ENCODE assay signal across 32 mouse cellular contexts in the genomic region with DNA sequence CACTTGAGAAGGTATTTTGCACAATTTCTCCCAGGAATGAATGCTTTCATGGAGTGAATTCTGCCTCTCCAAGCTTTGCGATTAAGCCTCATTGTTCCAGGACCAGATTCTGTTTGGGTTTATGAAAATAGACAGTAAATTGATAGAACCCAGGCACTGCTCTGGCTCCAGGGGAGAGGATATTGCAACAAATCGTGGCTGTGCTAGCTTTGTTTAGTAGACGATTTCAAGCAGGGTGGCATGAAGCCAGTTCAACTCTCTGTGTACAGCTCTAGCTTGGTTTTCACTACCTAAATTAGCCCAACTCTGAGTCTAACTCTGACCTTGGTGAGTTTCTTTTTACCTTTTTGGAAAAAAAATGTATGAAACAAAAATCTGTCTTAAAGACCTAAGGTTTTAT. TPM values are rescaled to one million over a fixed set of nuclear protein-coding genes. Genes with fewer than 3 reads are reported as not detected.
DNase-seq lines count a peak whose midpoint lies in the region; ATAC-seq and TF ChIP-seq lines count a peak whose summit lies in the region.
"Had no signal": no experiment of that assay in that cellular context is flagged by ENCODE, and none has a peak within 500 bp of the region (broad histone marks: within the 10 kb centered on the region; RNA-seq: fewer than 3 reads in every experiment).

No protein-coding gene starts in this region.

- no peaks in the 10 kb centered on the region for H3K36me3 ChIP-seq in intestine, embryonic 14.5 days (ENCODE audit: control insufficient read depth, insufficient read depth, low read length)
- H3K36me3 ChIP-seq in intestine, postnatal 0 days (ENCODE audit: control insufficient read depth, insufficient read depth), result no peaks in the 10 kb centered on the region
- H3K36me3 ChIP-seq in intestine, embryonic 16.5 days (ENCODE audit: control insufficient read depth, insufficient read depth, low read length), result no peaks in the 10 kb centered on the region
- H3K36me3 ChIP-seq: embryonic facial prominence, embryonic 12.5 days; embryonic facial prominence, embryonic 15.5 days; forebrain, embryonic 10.5 days; forebrain, embryonic 12.5 days; G1E had no signal

- H3K4me2 ChIP-seq in intestine, embryonic 14.5 days (ENCODE audit: low read length), result no peak overlapping the region
- no peak overlapping the region for H3K4me2 ChIP-seq in intestine, postnatal 0 days (replicated peaks; ENCODE audit: low read depth)
- H3K4me2 ChIP-seq in intestine, embryonic 16.5 days (ENCODE audit: low read depth, low read length), result no peak overlapping the region
- H3K4me2 ChIP-seq: embryonic facial prominence, embryonic 12.5 days; embryonic facial prominence, embryonic 15.5 days; forebrain, embryonic 12.5 days had no signal

- 0 out of 2 replicates have a peak, but pooled peaks have one; percentile 27 for ATAC-seq in intestine, embryonic 14.5 days (replicated peaks; ENCODE audit: low FRiP score, low TSS enrichment, low read depth)
- ATAC-seq in intestine, postnatal 0 days, result no peak
- 0 out of 2 replicates have a peak, but pooled peaks have one; percentile 42 for ATAC-seq in intestine, embryonic 16.5 days
- ATAC-seq: activated CD4-positive, CD25-positive, alpha-beta regulatory T cell, adult 4 months; CD4-positive, CD25-positive, alpha-beta regulatory T cell, adult 4 months; forebrain, embryonic 14.5 days; forebrain, embryonic 16.5 days; Patski had no signal

- TF ChIP-seq CTCF in intestine, postnatal 0 days (IDR thresholded peaks at IDR 0.05; ENCODE audit: low read depth), result no peak
- TF ChIP-seq CTCF in layer of hippocampus, adult 2 months (conservative IDR thresholded peaks at IDR 0.05), result no peak

- H3K9ac ChIP-seq in intestine, embryonic 14.5 days (ENCODE audit: low read length), result no peak overlapping the region
- H3K9ac ChIP-seq in intestine, postnatal 0 days (ENCODE audit: low read depth, low read length), result no peak overlapping the region
- H3K9ac ChIP-seq in intestine, embryonic 16.5 days (ENCODE audit: low read depth, low read length), result no peak overlapping the region
- H3K9ac ChIP-seq: embryonic facial prominence, embryonic 12.5 days; embryonic facial prominence, embryonic 15.5 days; forebrain, embryonic 12.5 days had no signal

- no peaks in the 10 kb centered on the region for H3K27me3 ChIP-seq in intestine, embryonic 14.5 days (replicated peaks; ENCODE audit: control insufficient read depth, insufficient read depth, low read length)
- no peaks in the 10 kb centered on the region for H3K27me3 ChIP-seq in intestine, postnatal 0 days (replicated peaks; ENCODE audit: control insufficient read depth, insufficient read depth, low read length)
- no peaks in the 10 kb centered on the region for H3K27me3 ChIP-seq in intestine, embryonic 16.5 days (replicated peaks; ENCODE audit: control insufficient read depth, insufficient read depth, low read length)
- H3K27me3 ChIP-seq: CH12.LX; embryonic facial prominence, embryonic 12.5 days; embryonic facial prominence, embryonic 15.5 days; forebrain, embryonic 12.5 days had no signal

- H3K9me3 ChIP-seq in intestine, embryonic 14.5 days (ENCODE audit: control insufficient read depth, low read length), result no peaks in the 10 kb centered on the region
- no peaks in the 10 kb centered on the region for H3K9me3 ChIP-seq in intestine, postnatal 0 days (ENCODE audit: control insufficient read depth)
- H3K9me3 ChIP-seq in intestine, embryonic 16.5 days (ENCODE audit: control insufficient read depth, low read length), result no peaks in the 10 kb centered on the region
- H3K9me3 ChIP-seq: embryonic facial prominence, embryonic 12.5 days; embryonic facial prominence, embryonic 15.5 days; forebrain, embryonic 10.5 days; forebrain, embryonic 12.5 days; G1E had no signal

- peak; percentile 2 for DNase-seq in adrenal gland, adult 8-10 months
- no peak for DNase-seq in adrenal gland, adult 18-20 months (ENCODE audit: low spot score in 2 of 2)
- no peak for DNase-seq in intestine, embryonic 14.5 days (ENCODE audit: low spot score)
- DNase-seq in layer of hippocampus, adult 2 months (ENCODE audit: low spot score in 2 of 2), result no peak
- DNase-seq in layer of hippocampus, postnatal 10 days (ENCODE audit: low spot score in 2 of 2), result no peak
- no peak for DNase-seq in urinary bladder, postnatal 10 days (ENCODE audit: low spot score)
- DNase-seq: adrenal gland, adult 2 months; adrenal gland, postnatal 14 days; adrenal gland, postnatal 36 days; B cell, adult 2 months; cerebellum, adult 11 months; cerebellum, adult 18-20 months; cerebellum, adult 8-10 months; cerebellum, adult 9-11 months; cerebellum, postnatal 36 days; embryo, embryonic 11 days had no signal

- 31% methylated on average over 3 of the region's 3 CpGs for WGBS in intestine, embryonic 14.5 days
- WGBS in intestine, postnatal 0 days, result 56% methylated on average over 3 of the region's 3 CpGs
- 46% methylated on average over 3 of the region's 3 CpGs for WGBS in intestine, embryonic 16.5 days

- no peak overlapping the region for H3K4me3 ChIP-seq in intestine, embryonic 14.5 days (ENCODE audit: low read depth, low read length)
- H3K4me3 ChIP-seq in intestine, postnatal 0 days (ENCODE audit: low read depth, low read length), result no peak overlapping the region
- H3K4me3 ChIP-seq in layer of hippocampus, adult 2 months, result no peak overlapping the region
- no peak overlapping the region for H3K4me3 ChIP-seq in intestine, embryonic 16.5 days (ENCODE audit: low read length)
- H3K4me3 ChIP-seq: embryonic facial prominence, embryonic 12.5 days; embryonic facial prominence, embryonic 15.5 days; erythroblast, embryonic 14.5 days; forebrain, embryonic 10.5 days; forebrain, embryonic 12.5 days had no signal

- no peak overlapping the region for H3K27ac ChIP-seq in intestine, embryonic 14.5 days (ENCODE audit: low read depth)
- H3K27ac ChIP-seq in intestine, postnatal 0 days (ENCODE audit: low read depth, low read length), result no peak overlapping the region
- peak overlapping the region; percentile 58 for H3K27ac ChIP-seq in layer of hippocampus, adult 2 months
- no peak overlapping the region for H3K27ac ChIP-seq in intestine, embryonic 16.5 days (ENCODE audit: low read length)
- H3K27ac ChIP-seq: embryonic facial prominence, embryonic 12.5 days; embryonic facial prominence, embryonic 15.5 days; forebrain, embryonic 10.5 days; forebrain, embryonic 12.5 days had no signal

- no peaks in the 10 kb centered on the region for H3K4me1 ChIP-seq in intestine, embryonic 14.5 days (replicated peaks; ENCODE audit: control insufficient read depth, insufficient read depth, low read length)
- no peaks in the 10 kb centered on the region for H3K4me1 ChIP-seq in intestine, postnatal 0 days (replicated peaks; ENCODE audit: control insufficient read depth, insufficient read depth, low read length)
- H3K4me1 ChIP-seq in intestine, embryonic 16.5 days (ENCODE audit: control insufficient read depth, insufficient read depth, low read length), result no peaks in the 10 kb centered on the region
- H3K4me1 ChIP-seq: embryonic facial prominence, embryonic 12.5 days; embryonic facial prominence, embryonic 15.5 days; forebrain, embryonic 10.5 days; forebrain, embryonic 12.5 days had no signal

RNA-seq across cellular contexts. Expression of a gene that starts 26.5 kb away (rescaled TPM):
- total RNA-seq in adrenal gland, adult 8-10 months (2022), result 1 to 10 TPM; 1.7 to 3.2 (median 1.9) TPM
- total RNA-seq in adrenal gland, adult 18-20 months (2021), result 1 to 10 TPM; 1.3 to 2.2 TPM
- polyA plus RNA-seq in intestine, embryonic 14.5 days (2014; fragmentation: Nextera tagmentation; extraction: Ambion mirVana), result 2.2 and 2.7 TPM in 2 replicates
- polyA plus RNA-seq in intestine, postnatal 0 days (2015; fragmentation: Nextera tagmentation; extraction: Ambion mirVana), result 1.9 and 2.4 TPM in 2 replicates
- total RNA-seq in layer of hippocampus, adult 2 months (2021), result 100 to 1,000 TPM; 150 to 153 TPM
- 10 to 100 TPM; 85.4 to 85.7 TPM for total RNA-seq in layer of hippocampus, postnatal 10 days (2021)
- polyA plus RNA-seq in intestine, embryonic 16.5 days (2015; fragmentation: Nextera tagmentation; extraction: Ambion mirVana), result 2.1 and 2.2 TPM in 2 replicates
- total RNA-seq: CH12.LX had no signal
- polyA plus RNA-seq: activated CD4-positive, CD25-positive, alpha-beta regulatory T cell, adult 4 months; CD4-positive, CD25-positive, alpha-beta regulatory T cell, adult 4 months; erythroblast, embryonic 14.5 days; G1E; Patski had no signal

RNA-seq across cellular contexts. Expression of a gene that starts 53.6 kb away (rescaled TPM):
- not detected for total RNA-seq in adrenal gland, adult 8-10 months (2022)
- total RNA-seq in adrenal gland, adult 18-20 months (2021), result not detected
- not detected in 2 replicates for polyA plus RNA-seq in intestine, embryonic 14.5 days (2014; fragmentation: Nextera tagmentation; extraction: Ambion mirVana)
- polyA plus RNA-seq in intestine, postnatal 0 days (2015; fragmentation: Nextera tagmentation; extraction: Ambion mirVana), result not detected in 2 replicates
- total RNA-seq in layer of hippocampus, adult 2 months (2021), result not detected
- not detected for total RNA-seq in layer of hippocampus, postnatal 10 days (2021)
- polyA plus RNA-seq in intestine, embryonic 16.5 days (2015; fragmentation: Nextera tagmentation; extraction: Ambion mirVana), result not detected in 2 replicates
- total RNA-seq: adrenal gland, adult 2 months; adrenal gland, postnatal 14 days; adrenal gland, postnatal 36 days; common myeloid progenitor, adult 5-6 weeks had no signal
- polyA plus RNA-seq: activated CD4-positive, CD25-positive, alpha-beta regulatory T cell, adult 4 months; adrenal gland, adult 2 months; brain, embryonic 14.5 days; CD4-positive, CD25-positive, alpha-beta regulatory T cell, adult 4 months; embryonic facial prominence, embryonic 12.5 days; embryonic facial prominence, embryonic 15.5 days; erythroblast, embryonic 14.5 days; forebrain, embryonic 10.5 days; forebrain, embryonic 12.5 days; forebrain, embryonic 14.5 days; G1E; Patski had no signal

Comparison
In these comparisons a context has a peak if more than half of its experiments do, and no peak if none do; other contexts are left out.
1. RNA of a gene that starts 26.5 kb away (total RNA-seq): 150 to 153 TPM in layer of hippocampus, adult 2 months and 85.4 to 85.7 TPM in layer of hippocampus, postnatal 10 days; 1.3 to 2.2 TPM in adrenal gland, adult 18-20 months and 1.7 to 3.2 TPM in adrenal gland, adult 8-10 months; every median in the first group is over 10 times any median in the second.